Mouse (Mus musculus) thymus, adult 2 months (tissue): ENCODE data around the gene Olfr1131. TPM values are rescaled to one million over a fixed set of nuclear protein-coding genes. Genes with fewer than 3 reads are reported as not detected.
"Not testable (repeated sequence)": the region's sequence is repeated elsewhere in the genome, so short reads cannot be mapped to it uniquely, and the experiment has no call there.

Experiments used
- DNase-seq: peaks from one replicate; pipeline ENCODE4 v3.0.0; 2021
- H3K27ac ChIP-seq: fragments of 200-500 bp; 2 replicates; pipeline ENCODE4 v1.5.1; 2012; ENCODE audit warnings: low read length, control low read depth; ENCODE audit not compliant: control insufficient read depth, insufficient read depth
- H3K27me3 ChIP-seq: fragments of 200-500 bp; 2 replicates; pipeline ENCODE4 v1.6.1; 2012; ENCODE audit warnings: mild to moderate bottlenecking, low read length, moderate library complexity, mixed read lengths; ENCODE audit not compliant: control insufficient read depth, insufficient read depth
- H3K36me3 ChIP-seq: fragments of 200-500 bp; 2 replicates; pipeline ENCODE4 v1.6.1; 2012; ENCODE audit warnings: mild to moderate bottlenecking, low read length, moderate library complexity; ENCODE audit not compliant: control insufficient read depth, insufficient read depth
- H3K4me1 ChIP-seq: fragments of 200-500 bp; replicated peaks from 2 replicates; pipeline ENCODE4 v1.6.1; 2012; ENCODE audit warnings: low read length; ENCODE audit not compliant: control insufficient read depth, insufficient read depth
- H3K4me3 ChIP-seq: fragments of 200-500 bp; 2 replicates; pipeline ENCODE4 v1.5.1; 2012; ENCODE audit warnings: mild to moderate bottlenecking, low read length, control low read depth, moderate library complexity; ENCODE audit not compliant: control insufficient read depth, insufficient read depth
- CTCF ChIP-seq: fragments of 200-500 bp; IDR thresholded peaks from 2 replicates; pipeline ENCODE4 v1.5.1; 2012; ENCODE audit warnings: mild to moderate bottlenecking, control low read depth, low read length, moderate library complexity, borderline replicate concordance; ENCODE audit not compliant: control insufficient read depth, poor library complexity, insufficient read depth; ENCODE audit errors: extremely low read depth
- POLR2A ChIP-seq: fragments of 200-500 bp; IDR thresholded peaks from 2 replicates; pipeline ENCODE4 v1.6.1; 2012; ENCODE audit warnings: mild to moderate bottlenecking, low read length, control low read depth, moderate library complexity; ENCODE audit not compliant: control insufficient read depth, poor library complexity, insufficient read depth; ENCODE audit errors: extremely low read depth
- WGBS: fragments of 180-500 bp; shearing (Covaris S2); methylation state at CpG from one replicate; pipeline ENCODE4 v1.1.7; 2018; 5-methylcytosine and 5-hydroxymethylcytosine counted together
- polyA plus RNA-seq: library from polyadenylated mRNA; depleted of rRNA; stranded (reverse); fragments of >200 nt; gene quantifications from 2 replicates; pipeline ENCODE4 v1.2.3, GENCODE M21; 2012; rRNA removed

Olfr1131 gene
- not detected in 2 replicates for polyA plus RNA-seq

DNA sequence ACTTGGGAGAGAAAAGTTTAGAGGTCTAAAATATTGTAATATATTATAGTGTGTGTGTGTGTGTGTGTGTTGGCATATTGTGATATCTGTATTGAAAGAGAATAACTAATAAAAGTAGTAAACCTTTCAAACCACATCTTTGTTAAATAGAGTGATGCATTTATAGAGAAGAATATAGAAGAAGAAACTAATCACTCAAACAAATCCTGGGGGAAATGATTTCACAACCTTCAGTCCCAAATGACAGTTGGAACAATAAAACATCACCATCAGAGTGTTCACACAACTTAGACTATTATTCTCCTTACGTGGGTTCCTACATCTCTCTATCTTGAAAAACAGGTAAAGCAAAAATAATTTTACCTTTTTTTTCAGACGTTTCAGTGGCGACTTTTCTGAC is at the start of gene Olfr1131:
Olfr1131 (plus strand) TSS at position 301 of the 400 bp plus-strand sequence.
- WGBS = 71% methylated on average over 3 of the region's 3 CpGs
- TF ChIP-seq CTCF = no peak
- TF ChIP-seq POLR2A = no peak
- Histone ChIP-seq H3K27ac (no peak within 1 kb of the TSS), H3K27me3 (no peaks in the 10 kb centered on the region), H3K4me3 (no peak within 1 kb of the TSS), H3K36me3 (no peaks in the 10 kb centered on the region), H3K4me1 (no peaks in the 10 kb centered on the region)
- no peak for DNase-seq

DNA sequence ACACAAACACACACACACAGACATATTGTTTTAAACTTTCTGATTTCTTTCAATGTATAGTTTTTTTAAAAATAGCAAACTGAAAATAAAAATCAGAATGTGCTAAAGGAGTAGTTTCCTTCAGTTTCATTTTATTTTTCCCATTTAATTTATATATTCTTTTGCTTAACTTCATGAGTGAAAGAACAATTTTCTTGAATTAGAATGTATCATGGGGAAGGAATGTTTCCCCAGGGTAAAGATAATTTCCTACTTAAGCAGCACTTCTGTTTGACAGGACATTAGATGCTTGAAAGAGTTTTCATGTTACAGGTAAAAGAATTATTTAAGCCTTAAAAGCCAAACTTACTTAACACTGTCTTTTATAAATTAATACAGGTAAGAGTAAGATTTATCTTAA is 21.0 kb upstream of the Olfr1131 start, which contains the start of gene Olfr1130:
Olfr1130 (plus strand) TSS at position 301 of the 400 bp plus-strand sequence.
- H3K4me3 ChIP-seq, H3K4me1 ChIP-seq, H3K27me3 ChIP-seq, H3K36me3 ChIP-seq, H3K27ac ChIP-seq, DNase-seq: not testable (repeated sequence)

DNA sequence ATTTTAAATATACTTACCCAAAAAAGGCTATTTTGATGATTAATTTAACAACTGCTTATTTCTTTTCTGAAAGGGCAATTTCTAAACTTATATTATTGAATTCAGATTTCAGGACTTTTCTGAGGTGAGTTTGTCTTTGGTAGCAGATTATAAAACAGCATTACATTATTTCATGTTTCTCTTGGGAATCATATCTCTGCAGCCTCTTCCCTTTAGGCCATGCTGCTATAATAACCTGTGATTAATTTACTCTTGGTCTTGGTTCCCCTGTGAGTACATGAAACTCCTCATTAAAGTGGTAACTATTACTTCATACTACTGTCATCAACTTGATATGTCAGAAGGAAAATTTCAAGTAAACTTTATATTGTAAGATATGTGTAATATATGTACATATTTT is 10.5 kb downstream of the Olfr1131 start, which contains the start of gene Olfr1132:
Olfr1132 (minus strand) TSS at position 101 of the 400 bp plus-strand sequence.
- Histone ChIP-seq H3K27ac (no peak within 1 kb of the TSS), H3K27me3 (no peaks in the 10 kb centered on the region), H3K4me3 (no peak within 1 kb of the TSS), H3K4me1 (no peaks in the 10 kb centered on the region), H3K36me3 (no peaks in the 10 kb centered on the region)
- DNase-seq = no peak
- no peak for TF ChIP-seq POLR2A
- no peak for TF ChIP-seq CTCF

GRCm38 (mm10) chr2:87642441-87642840 is 15.5 kb downstream of the Olfr1131 start:
- no peak for DNase-seq
- no peak overlapping the region for H3K27ac ChIP-seq
- no peaks in the 10 kb centered on the region for H3K36me3 ChIP-seq
- H3K4me1 ChIP-seq = no peaks in the 10 kb centered on the region
- H3K27me3 ChIP-seq = no peaks in the 10 kb centered on the region
- TF ChIP-seq CTCF (no peak), POLR2A (no peak)
- H3K4me3 ChIP-seq = no peak overlapping the region

DNA sequence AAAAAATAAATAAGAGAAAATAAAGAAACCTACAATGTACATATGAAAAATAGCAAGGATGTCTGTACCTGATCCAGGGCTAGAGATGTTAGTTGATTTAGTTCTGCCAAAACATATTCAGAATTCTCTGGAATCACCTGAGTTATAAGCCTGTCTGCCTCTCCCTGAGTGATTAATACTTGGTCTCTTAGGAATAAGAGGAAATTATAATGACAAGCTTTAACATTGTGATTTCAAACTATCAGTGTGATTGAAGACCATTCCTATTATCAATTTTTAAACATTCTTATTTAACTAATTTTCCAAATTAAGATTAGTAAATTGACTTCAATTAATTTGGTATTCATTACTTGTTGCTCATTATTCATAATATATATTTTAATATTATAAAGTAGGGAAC is 20.4 kb downstream of the Olfr1131 start, which contains the start of gene Olfr1133:
Olfr1133 (minus strand) TSS at position 101 of the 400 bp plus-strand sequence.
- DNase-seq = no peak
- no peak for TF ChIP-seq CTCF
- no peak for TF ChIP-seq POLR2A
- Histone ChIP-seq H3K36me3 (no peaks in the 10 kb centered on the region), H3K4me1 (no peaks in the 10 kb centered on the region), H3K27me3 (no peaks in the 10 kb centered on the region), H3K27ac (no peak within 1 kb of the TSS), H3K4me3 (no peak within 1 kb of the TSS)

DNA sequence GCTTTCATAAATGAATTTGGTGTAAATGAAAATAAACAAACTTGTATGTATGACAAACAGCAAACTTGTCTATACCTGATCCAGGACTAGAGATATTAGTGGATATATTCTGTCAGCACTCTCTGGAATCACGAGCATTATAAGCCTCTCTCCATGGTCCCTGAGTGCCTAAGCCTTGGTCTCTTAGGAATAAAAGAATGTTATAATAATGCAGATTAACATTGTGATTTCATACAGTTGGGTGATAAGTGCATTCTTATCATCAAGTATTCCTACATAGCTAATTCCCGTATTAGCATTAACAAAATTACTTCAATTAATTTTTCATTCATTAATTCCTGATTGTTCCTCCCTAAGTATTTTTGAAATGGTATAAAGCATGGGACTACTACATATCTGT is 31.5 kb downstream of the Olfr1131 start, which contains the start of gene Olfr1134:
Olfr1134 (minus strand) TSS at position 101 of the 400 bp plus-strand sequence.
- no peaks in the 10 kb centered on the region for H3K36me3 ChIP-seq
- no peaks in the 10 kb centered on the region for H3K27me3 ChIP-seq
- DNase-seq = no peak
- 88% methylated on average over 2 of the region's 2 CpGs for WGBS
- TF ChIP-seq CTCF (no peak), POLR2A (no peak)
- H3K4me1 ChIP-seq = no peaks in the 10 kb centered on the region
- H3K4me3 ChIP-seq = no peak within 1 kb of the TSS
- H3K27ac ChIP-seq = no peak within 1 kb of the TSS

DNA sequence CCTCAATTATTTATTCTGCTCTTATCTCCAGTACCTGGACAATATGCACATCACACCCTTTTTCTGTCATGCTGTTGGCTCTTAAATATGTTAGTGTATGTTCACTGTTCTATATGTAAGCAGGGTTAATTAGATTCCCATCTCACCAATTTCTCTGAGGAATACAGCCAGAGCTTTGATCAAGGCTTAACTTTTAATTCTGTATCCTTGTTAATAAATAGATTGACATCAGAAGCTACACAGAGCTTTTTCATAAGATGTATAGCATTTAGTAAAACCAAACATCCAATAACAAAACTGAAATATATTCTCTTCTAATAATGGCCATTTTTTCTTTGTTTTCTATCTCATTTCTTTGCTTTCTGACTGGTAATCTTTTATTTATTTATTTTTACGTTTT is 46.7 kb downstream of the Olfr1131 start, which contains the start of gene Olfr1135:
Olfr1135 (minus strand) TSS at position 101 of the 400 bp plus-strand sequence.
- 8% methylated on average over 1 of the region's 1 CpGs for WGBS
- DNase-seq = no peak
- Histone ChIP-seq H3K36me3 (no peaks in the 10 kb centered on the region), H3K4me3 (no peak within 1 kb of the TSS), H3K27ac (no peak within 1 kb of the TSS), H3K27me3 (no peaks in the 10 kb centered on the region), H3K4me1 (no peaks in the 10 kb centered on the region)
- TF ChIP-seq POLR2A = no peak
- TF ChIP-seq CTCF = no peak

Other genes starting within 250 kb of the Olfr1131 start
- gene Olfr1122, start 241.3 kb upstream of the Olfr1131 start, polyA plus RNA-seq = not detected in 2 replicates
- gene Olfr1123, start 210.5 kb upstream of the Olfr1131 start, polyA plus RNA-seq = not detected in 2 replicates
- gene Olfr1124, start 196.8 kb upstream of the Olfr1131 start, polyA plus RNA-seq = not detected in 2 replicates
- not detected in 2 replicates for gene Olfr1126, start 173.1 kb upstream of the Olfr1131 start, polyA plus RNA-seq
- not detected in 2 replicates for gene Pramel7, start 130.0 kb upstream of the Olfr1131 start, polyA plus RNA-seq
- not detected in 2 replicates for gene Pramel6, start 120.5 kb upstream of the Olfr1131 start, polyA plus RNA-seq
- not detected in 2 replicates for gene Olfr153, start 95.3 kb upstream of the Olfr1131 start, polyA plus RNA-seq
- gene Olfr1128, start 81.6 kb upstream of the Olfr1131 start, polyA plus RNA-seq = not detected in 2 replicates
- gene Olfr1129, start 53.2 kb upstream of the Olfr1131 start, polyA plus RNA-seq = not detected in 2 replicates
- not detected in 2 replicates for gene Olfr1130, start 20.9 kb upstream of the Olfr1131 start, polyA plus RNA-seq
- gene Olfr1132, start 10.4 kb downstream of the Olfr1131 start, polyA plus RNA-seq = not detected in 2 replicates
- gene Olfr1133, start 20.3 kb downstream of the Olfr1131 start, polyA plus RNA-seq = not detected in 2 replicates
- not detected in 2 replicates for gene Olfr1134, start 31.4 kb downstream of the Olfr1131 start, polyA plus RNA-seq
- not detected in 2 replicates for gene Olfr1135, start 46.6 kb downstream of the Olfr1131 start, polyA plus RNA-seq
- 0.40 TPM in 1 of 2 replicates, not detected in the other for gene Olfr1136, start 66.8 kb downstream of the Olfr1131 start, polyA plus RNA-seq
- gene Olfr1137, start 86.1 kb downstream of the Olfr1131 start, polyA plus RNA-seq = not detected in 2 replicates
- gene Olfr1138, start 112.9 kb downstream of the Olfr1131 start, polyA plus RNA-seq = not detected in 2 replicates
- not detected in 2 replicates for gene Olfr1140, start 116.6 kb downstream of the Olfr1131 start, polyA plus RNA-seq
- not detected in 2 replicates for gene Olfr1141, start 126.9 kb downstream of the Olfr1131 start, polyA plus RNA-seq
- gene Olfr152, start 152.4 kb downstream of the Olfr1131 start, polyA plus RNA-seq = not detected in 2 replicates
- not detected in 2 replicates for gene Olfr1143, start 173.5 kb downstream of the Olfr1131 start, polyA plus RNA-seq
- gene Olfr1145, start 182.7 kb downstream of the Olfr1131 start, polyA plus RNA-seq = not detected in 2 replicates
- not detected in 2 replicates for gene Olfr1148, start 203.4 kb downstream of the Olfr1131 start, polyA plus RNA-seq
- gene Olfr1150-ps1, start 216.9 kb downstream of the Olfr1131 start, polyA plus RNA-seq = not detected in 2 replicates
- not detected in 2 replicates for gene Olfr1151, start 228.8 kb downstream of the Olfr1131 start, polyA plus RNA-seq
- not detected in 2 replicates for gene Olfr1152, start 239.4 kb downstream of the Olfr1131 start, polyA plus RNA-seq